Mouse (Mus musculus) heart, embryonic 14.5 days (tissue): ENCODE measurements around the gene Col6a6. TPM values are rescaled to one million over a fixed set of nuclear protein-coding genes. Genes with fewer than 3 reads are reported as not detected.
"Not testable (repeated sequence)": the region's sequence is repeated elsewhere in the genome, so short reads cannot be mapped to it uniquely, and the experiment has no call there.

Experiments
- ATAC-seq: fragments of 200-750 bp; cut with Nextera tagmentation; 2 replicates; pipeline ENCODE4 v1.8.0; 2017; ENCODE audit warnings: low read depth, moderate TSS enrichment; ENCODE audit not compliant: insufficient number of reproducible peaks, insufficient read depth, low FRiP score
- H3K27ac ChIP-seq, 2 experiments: fragments of 200-500 bp in 1 of 2; fragments of 300-500 bp in 1 of 2; sonication (generic) in 1 of 2; replicated peaks in 1 of 2; 2 replicates each; pipeline ENCODE4 v1.5.1; 2012 to 2014; ENCODE audit warnings: low read depth in 2 of 2, low read length in 2 of 2, control low read depth in 1 of 2, mild to moderate bottlenecking in 1 of 2, mixed read lengths in 1 of 2; ENCODE audit not compliant: control insufficient read depth in 1 of 2, insufficient read depth in 1 of 2
- H3K27me3 ChIP-seq: fragments of 300-500 bp; sonication (generic); 2 replicates; pipeline ENCODE4 v1.6.1; 2014; ENCODE audit warnings: mild to moderate bottlenecking, low read length, control low read depth; ENCODE audit not compliant: control insufficient read depth, insufficient read depth
- H3K36me3 ChIP-seq: fragments of 300-500 bp; sonication (generic); 2 replicates; pipeline ENCODE4 v1.6.1; 2014; ENCODE audit warnings: mild to moderate bottlenecking, control low read depth, low read length, mixed read lengths; ENCODE audit not compliant: control insufficient read depth, insufficient read depth
- H3K4me1 ChIP-seq, 2 experiments: fragments of 200-500 bp in 1 of 2; fragments of 300-500 bp in 1 of 2; sonication (generic) in 1 of 2; 2 replicates each; pipeline ENCODE4 v1.6.1; 2012 to 2014; ENCODE audit warnings: low read length in 2 of 2, control low read depth in 1 of 2, mixed read lengths in 1 of 2; ENCODE audit not compliant: control insufficient read depth in 2 of 2, insufficient read depth in 2 of 2
- H3K4me2 ChIP-seq: fragments of 300-500 bp; sonication (generic); 2 replicates; pipeline ENCODE4 v1.6.1; 2014; ENCODE audit warnings: mild to moderate bottlenecking, low read length
- H3K4me3 ChIP-seq, 2 experiments: fragments of 200-500 bp in 1 of 2; fragments of 300-500 bp in 1 of 2; sonication (generic) in 1 of 2; 2 replicates each; pipeline ENCODE4 v1.5.1; 2012 to 2014; ENCODE audit warnings: low read length in 2 of 2, mild to moderate bottlenecking in 2 of 2, control low read depth in 1 of 2, low read depth in 1 of 2, moderate library complexity in 1 of 2; ENCODE audit not compliant: control insufficient read depth in 1 of 2, insufficient read depth in 1 of 2
- H3K9ac ChIP-seq: fragments of 300-500 bp; sonication (generic); 2 replicates; pipeline ENCODE4 v1.6.1; 2014; ENCODE audit warnings: mild to moderate bottlenecking, low read length
- H3K9me3 ChIP-seq: fragments of 300-500 bp; sonication (generic); 2 replicates; pipeline ENCODE4 v1.6.1; 2016; ENCODE audit warnings: low read length, control low read depth; ENCODE audit not compliant: control insufficient read depth
- WGBS: fragments of 180-500 bp; shearing (Covaris S2); extraction: QIAGEN DNeasy Blood & Tissue Kit; methylation state at CpG from one replicate; pipeline ENCODE4 v1.1.7; 2014; 5-methylcytosine and 5-hydroxymethylcytosine counted together
- polyA plus RNA-seq: library from polyadenylated mRNA; unstranded; fragments of >200 nt; fragmentation: Nextera tagmentation; extraction: Ambion mirVana; gene quantifications from 2 replicates; pipeline ENCODE4 v1.2.1, GENCODE M21; 2014

Col6a6 gene
- polyA plus RNA-seq, 1 experiment from 2014 or later = 4.2 TPM

DNA sequence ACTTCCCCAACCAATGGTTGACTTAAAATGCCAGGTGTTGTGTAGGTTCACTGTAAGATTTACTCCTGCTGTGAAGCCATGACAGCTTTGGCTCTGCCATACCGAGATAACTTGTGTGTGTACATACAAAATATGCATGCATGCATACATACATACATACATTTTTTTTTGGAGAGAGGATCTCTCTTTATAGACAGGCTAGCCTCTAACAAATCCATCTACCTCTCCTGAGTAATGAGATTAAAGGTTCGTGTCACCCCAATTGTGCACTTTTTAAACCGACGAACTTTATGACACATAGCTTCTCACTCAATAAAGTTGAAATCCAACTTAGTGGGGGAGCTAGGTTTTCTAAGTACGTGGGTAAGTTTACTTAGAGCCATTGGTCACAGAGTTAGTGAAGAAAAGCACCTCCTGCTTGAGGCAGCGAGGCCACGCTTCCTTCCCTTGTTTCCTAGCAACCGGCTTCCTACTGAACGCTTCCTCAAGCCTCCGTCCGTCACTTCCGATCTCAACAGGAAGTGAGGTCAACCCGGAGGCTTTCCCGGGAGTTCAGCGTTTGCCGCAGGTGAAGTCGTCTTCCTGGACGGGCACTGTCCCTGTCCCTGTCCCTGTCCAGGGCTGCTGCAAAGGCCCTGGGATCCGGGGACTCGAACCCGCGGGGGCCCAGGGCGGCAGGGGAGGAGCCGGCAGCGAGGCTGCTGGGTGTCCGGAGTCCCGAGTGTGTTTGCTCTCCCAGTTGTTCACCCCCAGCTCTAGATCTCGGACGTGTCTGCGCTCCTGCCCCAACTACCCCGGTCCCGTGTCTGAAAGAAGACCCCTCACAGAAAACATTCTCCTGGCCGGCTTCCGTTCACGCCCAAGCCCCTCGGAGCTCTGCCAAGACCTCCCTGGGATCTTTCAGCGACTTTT is 185.2 kb downstream of the Col6a6 start, which contains the start of gene Pik3r4:
TSS of gene Pik3r4 (plus strand) at position 519 of the 912 bp plus-strand sequence.
- Histone ChIP-seq H3K4me1 (peaks cover 0 to 5% of the 10 kb centered on the region in 2 experiments; a peak in 2 of 4 replicates), H3K4me2 (peak within 1 kb of the TSS; percentile 74), H3K9me3 (no peaks in the 10 kb centered on the region), H3K4me3 (peak within 1 kb of the TSS; percentile 70 to 87), H3K9ac (peak within 1 kb of the TSS; percentile 92), H3K27ac (peak within 1 kb of the TSS in 1 of 2 experiments; percentile 64; a peak in 2 of 4 replicates), H3K27me3 (no peaks in the 10 kb centered on the region), H3K36me3 (peaks cover 28% of the 10 kb centered on the region)
- WGBS = 6% methylated on average over 37 of the region's 37 CpGs
- peak; percentile 68 for ATAC-seq

DNA sequence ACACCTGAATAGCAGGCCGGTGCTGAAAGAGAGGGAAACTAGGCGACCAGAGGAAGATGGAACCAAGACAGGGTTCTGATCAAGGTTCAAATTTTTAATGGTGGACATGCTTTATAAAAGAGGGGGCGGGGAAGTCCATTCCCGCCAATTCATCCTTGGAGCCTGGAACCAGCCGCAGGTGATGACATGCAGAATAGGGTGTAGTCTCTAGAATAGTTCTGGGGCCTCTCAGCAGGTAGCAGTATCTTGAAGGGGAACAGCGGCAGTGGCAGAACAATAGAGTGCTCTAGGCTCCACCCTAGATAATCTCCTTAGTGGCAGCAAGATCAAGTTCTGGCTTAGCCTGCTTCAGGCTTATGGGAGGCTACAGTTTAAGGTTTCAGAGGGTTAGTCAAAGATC is 186.6 kb downstream of the Col6a6 start:
- not testable (repeated sequence) for H3K9ac ChIP-seq, H3K4me2 ChIP-seq, H3K27me3 ChIP-seq, ATAC-seq, H3K27ac ChIP-seq, H3K9me3 ChIP-seq, H3K4me3 ChIP-seq, H3K4me1 ChIP-seq
- 63% methylated on average over 6 of the region's 6 CpGs for WGBS
- peaks cover 19% of the 10 kb centered on the region for H3K36me3 ChIP-seq

Other genes with a start within 250 kb of the Col6a6 start
- 19.8 and 20.6 TPM in 2 replicates for gene Pik3r4, start 185.2 kb downstream of the Col6a6 start, polyA plus RNA-seq
- gene Col6a5, start 132.5 kb upstream of the Col6a6 start, polyA plus RNA-seq = 0.05 TPM in 1 of 2 replicates, not detected in the other